Mouse (Mus musculus) lung, adult 2 months (tissue): ENCODE data around the gene Cwc27.

ENCODE experiments used
- CTCF ChIP-seq: fragments of 200-500 bp; IDR thresholded peaks from 2 replicates; pipeline ENCODE4 v1.5.1; 2011; ENCODE audit warnings: mild to moderate bottlenecking, low read length, control low read depth; ENCODE audit not compliant: insufficient read depth
- POLR2A ChIP-seq: fragments of 200-500 bp; IDR thresholded peaks from 2 replicates; pipeline ENCODE4 v1.6.1; 2011; ENCODE audit warnings: low read depth, mild to moderate bottlenecking, control low read depth, low read length, borderline replicate concordance; ENCODE audit errors: extremely low read depth

DNA sequence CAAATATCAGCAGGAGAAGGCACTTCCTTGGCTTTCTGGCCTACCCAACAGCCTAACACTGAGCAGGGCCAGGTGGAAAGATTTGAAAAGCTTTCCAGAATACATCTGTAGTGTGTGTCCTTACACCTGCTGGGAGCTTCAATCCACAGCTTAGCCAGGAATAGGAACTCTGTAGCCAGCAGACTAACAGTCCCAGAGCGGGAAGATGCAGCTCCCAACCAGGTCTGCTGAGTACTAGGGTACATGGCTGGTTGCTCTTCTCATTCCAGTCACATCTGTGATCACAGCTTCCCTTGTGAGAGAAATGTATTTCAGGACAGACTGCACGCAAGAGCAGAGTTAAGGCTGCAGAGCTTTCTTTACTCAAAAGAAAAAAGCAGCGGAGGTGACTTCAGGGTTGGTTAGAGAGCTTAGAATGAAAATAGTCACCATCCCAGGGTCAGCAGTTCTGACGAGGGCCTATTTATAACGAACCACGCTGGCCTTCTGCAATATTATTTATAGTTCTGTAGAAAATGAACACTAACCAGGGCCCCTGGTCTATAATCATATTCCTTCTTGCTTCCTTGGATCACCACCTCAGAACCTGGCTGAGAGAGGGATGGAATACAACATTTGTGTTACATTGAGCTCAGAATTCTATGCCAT lies 171.0 kb downstream of the Cwc27 start:
- TF ChIP-seq POLR2A: no peak
- no peak for TF ChIP-seq CTCF
